Mouse (Mus musculus): ENCODE results near the gene Nvl.

DNA sequence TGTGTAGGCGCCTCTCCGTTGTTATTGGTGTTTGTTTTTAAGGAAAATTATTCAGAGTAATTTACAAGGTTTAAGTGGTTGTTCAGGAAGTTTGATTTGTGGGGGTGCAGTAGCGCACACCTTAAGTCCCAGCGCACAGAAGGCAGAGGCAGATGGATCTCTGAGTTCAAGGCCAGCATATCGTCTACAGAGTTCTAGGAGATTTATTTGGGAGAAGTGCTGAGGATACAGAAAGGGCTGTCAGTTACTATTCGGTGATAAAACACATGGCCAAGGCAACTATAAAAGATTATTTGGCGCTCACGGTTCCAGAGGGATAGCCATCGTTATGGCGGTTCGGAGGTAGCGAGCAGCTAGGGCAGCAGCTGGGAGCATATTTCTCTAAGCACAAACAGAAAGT lies 962 bp upstream of the Nvl start:
- TF ChIP-seq UBTF (IDR thresholded peaks at IDR 0.05; ENCODE audit: low read depth, low read length) (no peak), POLR2A (IDR thresholded peaks at IDR 0.05; ENCODE audit: low read depth, low read length) (no peak), CHD2 (IDR thresholded peaks at IDR 0.05; ENCODE audit: low read length) (no peak), CTCF (conservative IDR thresholded peaks at IDR 0.05 in 1 of 2, IDR thresholded peaks at IDR 0.05 in 1 of 2; ENCODE audit: low read depth in 2 of 2, low read length in 2 of 2) (no peak), EP300 (IDR thresholded peaks at IDR 0.05; ENCODE audit: low read length) (no peak), ZNF384 (IDR thresholded peaks at IDR 0.05; ENCODE audit: low read depth, low read length) (no peak), ZC3H11A (IDR thresholded peaks at IDR 0.05; ENCODE audit: low read depth, low read length) (no peak), NELFE (IDR thresholded peaks at IDR 0.05; ENCODE audit: low read depth, low read length) (no peak)
